In genomic region chr6:116198173-116198572, GRCm38 (mm10) we compare ENCODE assay signal across 9 mouse cellular contexts. TPM values are rescaled to one million over a fixed set of nuclear protein-coding genes. Genes with fewer than 3 reads are reported as not detected.
DNase-seq lines count a peak whose midpoint lies in the region; ATAC-seq and TF ChIP-seq lines count a peak whose summit lies in the region.
"Had no signal": no experiment of that assay in that cellular context is flagged by ENCODE, and none has a peak within 500 bp of the region (broad histone marks: within the 10 kb centered on the region; RNA-seq: fewer than 3 reads in every experiment).

No protein-coding gene starts in this region.

- ATAC-seq in liver, embryonic 11.5 days (replicated peaks; ENCODE audit: low FRiP score), result 0 out of 2 replicates have a peak, but pooled peaks have one; percentile 52

- no peaks in the 10 kb centered on the region for H3K27me3 ChIP-seq in liver, embryonic 11.5 days (replicated peaks; ENCODE audit: control insufficient read depth, insufficient read depth, low read length)
- H3K27me3 ChIP-seq: neural tube, embryonic 12.5 days had no signal

- DNase-seq in adrenal gland, postnatal 36 days, result peak; percentile 6 to 12
- no peak for DNase-seq in adrenal gland, adult 8-10 months
- peak in 1 of 2 experiments; percentile 16 for DNase-seq in layer of hippocampus, adult 2 months (ENCODE audit: low spot score in 2 of 2)
- no peak for DNase-seq in layer of hippocampus, postnatal 14 days (ENCODE audit: low spot score in 2 of 2)
- DNase-seq in adipocyte (ENCODE audit: low spot score), result peak; percentile 55
- DNase-seq in liver, embryonic 11.5 days (ENCODE audit: low spot score), result no peak
- DNase-seq in urinary bladder, adult 2 months (ENCODE audit: low spot score), result no peak
- DNase-seq in urinary bladder, postnatal 14 days (ENCODE audit: low spot score), result no peak

- no peak overlapping the region for H3K9ac ChIP-seq in liver, embryonic 11.5 days (ENCODE audit: low read depth, low read length)
- H3K9ac ChIP-seq: neural tube, embryonic 12.5 days had no signal

- 36% methylated on average over 3 of the region's 3 CpGs for WGBS in liver, embryonic 11.5 days

- H3K27ac ChIP-seq in layer of hippocampus, adult 2 months, result no peak overlapping the region
- no peak overlapping the region for H3K27ac ChIP-seq in liver, embryonic 11.5 days (ENCODE audit: low read depth, low read length)
- H3K27ac ChIP-seq: neural tube, embryonic 12.5 days had no signal

- H3K4me3 ChIP-seq in layer of hippocampus, adult 2 months, result no peak overlapping the region
- H3K4me3 ChIP-seq in liver, embryonic 11.5 days (ENCODE audit: low read depth, low read length), result no peak overlapping the region
- H3K4me3 ChIP-seq: neural tube, embryonic 12.5 days had no signal

- H3K9me3 ChIP-seq in liver, embryonic 11.5 days (ENCODE audit: control insufficient read depth, low read length), result no peaks in the 10 kb centered on the region
- H3K9me3 ChIP-seq: neural tube, embryonic 12.5 days had no signal

- peak; percentile 82 for TF ChIP-seq CTCF in layer of hippocampus, adult 2 months (conservative IDR thresholded peaks at IDR 0.05)

- H3K36me3 ChIP-seq in liver, embryonic 11.5 days (ENCODE audit: control insufficient read depth, insufficient read depth, low read length), result no peaks in the 10 kb centered on the region
- H3K36me3 ChIP-seq: neural tube, embryonic 12.5 days had no signal

- no peaks in the 10 kb centered on the region; the same call in 1 of the 2 replicates for H3K4me1 ChIP-seq in liver, embryonic 11.5 days (replicated peaks; ENCODE audit: control insufficient read depth, insufficient read depth, low read length)
- H3K4me1 ChIP-seq: neural tube, embryonic 12.5 days had no signal

- H3K4me2 ChIP-seq in liver, embryonic 11.5 days, result no peak overlapping the region; the same call in 1 of the 2 replicates
- H3K4me2 ChIP-seq: neural tube, embryonic 12.5 days had no signal

RNA-seq across cellular contexts. Expression of gene Tmcc1, which starts 4.9 kb away (rescaled TPM):
- total RNA-seq in adrenal gland, postnatal 36 days (2021), result 10 to 100 TPM; 20.8 to 20.9 TPM
- 10 to 100 TPM; 20.4 to 37.4 (median 27.8) TPM for total RNA-seq in adrenal gland, adult 8-10 months (2022)
- total RNA-seq in layer of hippocampus, adult 2 months (2021), result 10 to 100 TPM; 83.2 to 85.3 TPM
- total RNA-seq in layer of hippocampus, postnatal 14 days (2021), result 10 to 100 TPM; 69.8 to 78.5 TPM
- polyA plus RNA-seq in liver, embryonic 11.5 days (2014; fragmentation: Nextera tagmentation; extraction: Ambion mirVana), result 7.8 and 8.0 TPM in 2 replicates
- 14.4 and 15.5 TPM in 2 replicates for polyA plus RNA-seq in urinary bladder, adult 2 months (2012; rRNA removed)

RNA-seq across cellular contexts. Expression of gene Washc2, which starts 9.7 kb away (rescaled TPM):
- total RNA-seq in adrenal gland, postnatal 36 days (2021), result 10 to 100 TPM; 39.6 to 43.3 TPM
- total RNA-seq in adrenal gland, adult 8-10 months (2022), result 10 to 100 TPM; 59.0 to 70.2 (median 63.3) TPM
- total RNA-seq in layer of hippocampus, adult 2 months (2021), result 100 to 1,000 TPM; 106 to 109 TPM
- total RNA-seq in layer of hippocampus, postnatal 14 days (2021), result 10 to 100 TPM; 90.7 to 91.8 TPM
- polyA plus RNA-seq in liver, embryonic 11.5 days (2014; fragmentation: Nextera tagmentation; extraction: Ambion mirVana), result 30.1 and 31.8 TPM in 2 replicates
- polyA plus RNA-seq in urinary bladder, adult 2 months (2012; rRNA removed), result 54.7 and 56.1 TPM in 2 replicates

Comparison
In these comparisons a context has a peak if more than half of its experiments do, and no peak if none do; other contexts are left out.
1. DNase-seq: peak in adrenal gland, postnatal 36 days (2 of 2) and adipocyte (single experiment); none in adrenal gland, adult 8-10 months (single experiment), layer of hippocampus, postnatal 14 days (0 of 2), liver, embryonic 11.5 days (single experiment), urinary bladder, adult 2 months (single experiment) and urinary bladder, postnatal 14 days (single experiment).